Mouse (Mus musculus) liver, postnatal 0 days (tissue): Measurements from ENCODE around the gene Ntn1. TPM values are rescaled to one million over a fixed set of nuclear protein-coding genes. Genes with fewer than 3 reads are reported as not detected.

Source experiments
- ATAC-seq: fragments of 200-750 bp; cut with Nextera tagmentation; 2 replicates; pipeline ENCODE4 v1.8.0; 2017; ENCODE audit warnings: mild to moderate bottlenecking, moderate library complexity
- DNase-seq: peaks from one replicate; pipeline ENCODE4 v3.0.0-alpha.2; 2016
- H3K27ac ChIP-seq: fragments of 300-500 bp; sonication (generic); 2 replicates; pipeline ENCODE4 v1.5.1; 2014; ENCODE audit warnings: antibody characterized with exemption, moderate library complexity, mild to moderate bottlenecking, low read depth
- H3K27me3 ChIP-seq: fragments of 300-500 bp; sonication (generic); 2 replicates; pipeline ENCODE4 v1.6.1; 2014; ENCODE audit warnings: low read length, control low read depth, mixed read lengths; ENCODE audit not compliant: insufficient read depth
- H3K36me3 ChIP-seq: fragments of 300-500 bp; sonication (generic); replicated peaks from 2 replicates; pipeline ENCODE4 v1.6.1; 2014; ENCODE audit warnings: mild to moderate bottlenecking, control low read depth, low read length, moderate library complexity, mixed read lengths; ENCODE audit not compliant: insufficient read depth
- H3K4me1 ChIP-seq: fragments of 300-500 bp; sonication (generic); 2 replicates; pipeline ENCODE4 v1.6.1; 2014; ENCODE audit warnings: antibody characterized with exemption, mild to moderate bottlenecking, control low read depth; ENCODE audit not compliant: insufficient read depth
- H3K4me2 ChIP-seq: fragments of 300-500 bp; sonication (generic); 2 replicates; pipeline ENCODE4 v1.6.1; 2014; ENCODE audit warnings: low read depth, mild to moderate bottlenecking, low read length, moderate library complexity, mixed read lengths
- H3K4me3 ChIP-seq: fragments of 300-500 bp; sonication (generic); 2 replicates; pipeline ENCODE4 v1.5.1; 2014; ENCODE audit warnings: low read depth, low read length
- H3K9ac ChIP-seq: fragments of 300-500 bp; sonication (generic); replicated peaks from 2 replicates; pipeline ENCODE4 v1.6.1; 2014; ENCODE audit warnings: mild to moderate bottlenecking, moderate library complexity
- H3K9me3 ChIP-seq: fragments of 300-500 bp; sonication (generic); 2 replicates; pipeline ENCODE4 v1.6.1; 2016; ENCODE audit warnings: mild to moderate bottlenecking, control low read depth, low read length, mixed read lengths
- CTCF ChIP-seq: sonication (generic); IDR thresholded peaks from 2 replicates; pipeline ENCODE4 v1.5.1; 2016; ENCODE audit warnings: antibody characterized with exemption, low read depth
- EP300 ChIP-seq: IDR thresholded peaks from 2 replicates; pipeline ENCODE4 v1.6.1; 2016; ENCODE audit warnings: antibody characterized with exemption, low read depth, mild to moderate bottlenecking
- WGBS: fragments of 180-500 bp; shearing (Covaris S2); extraction: QIAGEN DNeasy Blood & Tissue Kit; methylation state at CpG from one replicate; pipeline ENCODE4 v1.1.7; 2014; ENCODE audit not compliant: insufficient replicate concordance; 5-methylcytosine and 5-hydroxymethylcytosine counted together
- polyA plus RNA-seq: library from polyadenylated mRNA; unstranded; fragments of >200 nt; fragmentation: Nextera tagmentation; extraction: Ambion mirVana; gene quantifications from 2 replicates; pipeline ENCODE4 v1.2.1, GENCODE M21; 2015

The Ntn1 gene
- polyA plus RNA-seq, 1 experiment from 2014 or later, result 0.76 TPM

DNA sequence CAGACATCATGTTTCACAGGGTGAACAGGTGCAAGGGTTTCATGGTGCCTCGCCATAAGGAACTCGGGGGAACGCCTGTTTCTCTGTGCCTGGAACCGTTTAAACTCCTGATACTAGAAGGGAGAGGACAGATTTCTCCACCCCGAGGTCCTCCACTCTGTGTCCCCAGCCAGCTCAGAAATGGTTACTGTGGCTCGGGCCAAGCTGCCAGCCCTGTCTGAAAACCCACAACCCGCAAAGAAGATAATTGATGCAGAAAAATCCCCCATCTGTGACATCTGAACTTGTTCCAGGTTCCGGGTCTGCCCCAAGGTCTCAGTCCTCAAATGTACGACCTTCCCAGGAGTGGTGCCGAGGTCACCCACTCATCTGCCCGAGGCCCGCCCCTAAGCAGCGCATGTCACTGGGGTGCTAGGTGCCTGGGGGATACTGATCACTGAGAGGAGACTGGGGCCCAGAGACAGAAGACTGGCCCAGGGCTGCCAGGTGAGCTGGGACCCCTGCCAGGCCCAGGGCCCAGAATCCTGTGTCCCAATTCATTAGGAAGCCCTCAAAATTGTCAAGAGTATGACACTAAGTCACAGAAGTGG lies 68.9 kb downstream of the Ntn1 start:
- H3K9ac ChIP-seq, result no peak overlapping the region
- no peak for TF ChIP-seq CTCF
- TF ChIP-seq EP300, result no peak
- H3K27ac ChIP-seq, result no peak overlapping the region
- H3K4me1 ChIP-seq, result no peaks in the 10 kb centered on the region
- no peak overlapping the region for H3K4me3 ChIP-seq
- no peaks in the 10 kb centered on the region for H3K36me3 ChIP-seq
- 76% methylated on average over 13 of the region's 13 CpGs for WGBS
- no peak overlapping the region for H3K4me2 ChIP-seq
- no peaks in the 10 kb centered on the region for H3K9me3 ChIP-seq
- no peak for DNase-seq
- ATAC-seq, result no peak
- no peaks in the 10 kb centered on the region for H3K27me3 ChIP-seq

DNA sequence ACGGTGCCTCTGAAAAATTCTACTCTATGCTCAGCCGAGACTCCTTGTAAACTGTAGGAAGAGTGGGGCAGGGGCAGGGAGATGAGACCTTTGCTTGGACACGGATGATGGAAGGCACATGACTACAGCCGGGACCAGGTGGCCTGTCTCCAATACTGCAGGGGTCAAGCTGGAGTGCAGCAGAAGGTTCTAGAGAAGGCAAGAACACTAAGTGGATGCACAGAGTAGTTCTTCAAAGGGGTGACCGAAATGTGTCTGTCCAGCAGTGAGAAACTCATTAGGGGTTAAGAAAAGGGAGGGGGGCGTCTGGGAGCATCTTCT lies 69.5 kb downstream of the Ntn1 start:
- no peaks in the 10 kb centered on the region for H3K36me3 ChIP-seq
- H3K4me1 ChIP-seq, result no peaks in the 10 kb centered on the region
- TF ChIP-seq CTCF, result no peak
- no peak for TF ChIP-seq EP300
- H3K27me3 ChIP-seq, result no peaks in the 10 kb centered on the region
- no peak overlapping the region for H3K27ac ChIP-seq
- H3K9ac ChIP-seq, result no peak overlapping the region
- no peak overlapping the region for H3K4me3 ChIP-seq
- H3K9me3 ChIP-seq, result no peaks in the 10 kb centered on the region
- 70% methylated on average over 6 of the region's 6 CpGs for WGBS
- no peak for DNase-seq
- no peak for ATAC-seq
- no peak overlapping the region for H3K4me2 ChIP-seq

DNA sequence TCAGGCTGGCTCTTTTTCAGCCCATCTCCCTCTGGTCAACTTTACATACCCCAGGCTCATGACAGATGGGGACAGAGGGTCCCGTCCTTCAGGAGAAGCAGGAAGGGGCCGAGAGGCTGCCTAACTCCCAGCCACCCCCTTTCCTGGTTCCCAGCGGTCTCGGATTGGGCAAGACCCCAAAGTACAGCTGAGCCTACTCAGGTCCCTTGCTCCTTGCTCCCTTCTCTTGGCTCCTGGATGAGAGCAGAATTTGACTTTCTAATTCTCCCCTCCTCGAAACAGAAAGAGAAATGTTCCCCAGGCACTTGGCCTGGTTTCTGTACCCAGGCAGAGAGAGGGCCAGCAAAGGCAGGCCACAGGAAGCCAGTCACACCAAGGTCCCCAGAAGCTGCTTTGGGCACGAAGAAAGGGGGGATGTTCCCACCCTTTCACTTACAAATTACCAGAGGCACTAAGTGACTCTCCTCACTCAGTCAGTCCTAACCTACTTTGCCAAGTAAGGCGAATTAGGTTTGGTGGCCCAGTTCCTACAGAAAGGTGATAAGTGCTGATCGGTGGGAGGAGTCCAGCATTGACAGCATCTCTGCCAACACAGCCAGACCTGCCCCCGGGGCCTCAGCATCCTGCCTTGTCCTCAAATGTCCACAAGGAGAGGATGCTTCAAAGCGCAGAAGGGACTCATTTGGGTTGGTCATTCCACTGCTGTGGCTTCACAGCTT lies 70.1 kb downstream of the Ntn1 start:
- H3K4me2 ChIP-seq, result no peak overlapping the region
- TF ChIP-seq CTCF, result no peak
- TF ChIP-seq EP300, result no peak
- no peaks in the 10 kb centered on the region for H3K36me3 ChIP-seq
- no peak for DNase-seq
- no peaks in the 10 kb centered on the region for H3K9me3 ChIP-seq
- no peaks in the 10 kb centered on the region for H3K27me3 ChIP-seq
- no peak overlapping the region for H3K4me3 ChIP-seq
- no peaks in the 10 kb centered on the region for H3K4me1 ChIP-seq
- ATAC-seq, result no peak
- H3K9ac ChIP-seq, result no peak overlapping the region
- H3K27ac ChIP-seq, result no peak overlapping the region
- WGBS, result 46% methylated on average over 10 of the region's 10 CpGs

DNA sequence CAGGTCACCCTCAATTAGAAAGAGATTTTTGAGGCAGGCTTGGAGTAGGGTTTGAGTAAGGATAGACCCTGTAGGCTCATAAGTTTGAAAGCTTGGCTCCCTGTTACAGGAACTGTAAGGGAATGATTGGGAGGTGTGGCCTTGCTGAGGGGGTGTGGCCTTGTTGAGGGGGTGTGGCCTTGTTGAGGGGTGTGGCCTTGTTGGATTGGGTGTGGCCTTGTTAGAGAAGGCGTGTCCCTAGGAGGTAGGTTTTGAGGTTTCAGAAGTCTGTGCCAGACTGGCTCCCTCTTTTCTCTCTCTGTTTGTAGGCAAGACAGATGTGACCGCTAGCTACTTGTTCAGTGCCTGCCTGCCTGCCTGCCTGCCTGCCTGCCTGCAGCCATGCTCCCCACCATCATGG lies 75.8 kb downstream of the Ntn1 start:
- no peaks in the 10 kb centered on the region for H3K9me3 ChIP-seq
- no peaks in the 10 kb centered on the region for H3K36me3 ChIP-seq
- TF ChIP-seq CTCF, result no peak
- WGBS, result 87% methylated on average over 2 of the region's 2 CpGs
- no peak for DNase-seq
- ATAC-seq, result no peak
- no peak overlapping the region for H3K4me3 ChIP-seq
- no peak overlapping the region for H3K27ac ChIP-seq
- no peaks in the 10 kb centered on the region for H3K27me3 ChIP-seq
- H3K4me2 ChIP-seq, result no peak overlapping the region
- H3K9ac ChIP-seq, result no peak overlapping the region
- no peaks in the 10 kb centered on the region for H3K4me1 ChIP-seq

DNA sequence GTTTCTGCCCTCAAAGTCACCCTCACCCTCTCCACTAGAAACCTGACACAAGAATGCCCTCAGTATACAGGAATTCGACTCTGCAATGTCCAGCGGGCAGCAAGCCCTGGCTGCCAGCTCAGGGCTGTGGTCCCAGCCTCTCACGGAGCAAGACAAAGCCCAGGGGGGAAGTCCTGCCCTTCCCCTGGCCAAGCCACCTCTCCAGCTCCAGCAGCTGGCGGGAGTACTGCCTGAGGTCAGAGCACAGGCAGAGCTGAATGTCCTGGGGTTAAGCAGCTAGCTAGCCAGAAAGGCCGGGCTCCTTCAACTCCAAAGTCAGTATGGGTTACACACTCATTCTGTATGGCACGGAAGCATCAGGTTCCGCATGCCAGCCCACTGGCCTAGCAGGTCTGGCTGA lies 79.2 kb downstream of the Ntn1 start:
- H3K4me3 ChIP-seq, result no peak overlapping the region
- DNase-seq (no peak), ATAC-seq (no peak)
- H3K4me2 ChIP-seq, result no peak overlapping the region
- TF ChIP-seq CTCF (no peak), EP300 (no peak)
- H3K9me3 ChIP-seq, result no peaks in the 10 kb centered on the region
- H3K4me1 ChIP-seq, result no peaks in the 10 kb centered on the region
- H3K36me3 ChIP-seq, result no peaks in the 10 kb centered on the region
- no peak overlapping the region for H3K9ac ChIP-seq
- WGBS, result 65% methylated on average over 7 of the region's 7 CpGs
- no peaks in the 10 kb centered on the region for H3K27me3 ChIP-seq
- H3K27ac ChIP-seq, result no peak overlapping the region

DNA sequence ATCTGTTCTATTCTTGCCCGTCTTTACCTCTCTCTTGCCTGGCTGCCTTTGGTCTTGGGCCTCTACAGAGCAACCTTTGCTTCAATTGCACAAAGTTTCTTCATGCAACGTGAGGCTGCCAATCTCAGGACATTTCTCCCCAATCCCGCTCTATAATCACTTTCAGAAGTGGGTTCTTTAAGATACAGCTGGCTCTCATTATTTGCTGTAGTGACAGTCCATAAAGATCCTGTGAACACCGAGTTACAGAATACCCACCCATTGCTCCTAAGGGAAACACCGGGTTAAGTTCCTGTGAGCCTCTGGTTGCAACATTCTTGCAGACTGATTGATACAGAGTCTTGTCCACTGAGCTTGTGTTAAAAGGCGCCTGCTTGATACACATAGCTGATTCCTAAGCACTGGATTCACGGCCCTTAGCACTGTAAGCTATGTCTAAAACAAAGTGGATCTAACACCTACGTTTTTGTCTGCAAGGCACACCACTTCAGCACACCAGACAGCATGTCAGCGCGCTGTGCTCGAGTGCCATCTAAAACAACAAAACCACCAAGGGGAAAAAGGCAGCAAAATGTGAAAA lies 85.0 kb downstream of the Ntn1 start:
- H3K36me3 ChIP-seq, result no peaks in the 10 kb centered on the region
- DNase-seq (no peak), ATAC-seq (no peak)
- no peaks in the 10 kb centered on the region for H3K27me3 ChIP-seq
- no peaks in the 10 kb centered on the region for H3K4me1 ChIP-seq
- no peak for TF ChIP-seq CTCF
- no peak for TF ChIP-seq EP300
- 77% methylated on average over 11 of the region's 11 CpGs for WGBS
- H3K4me3 ChIP-seq, result no peak overlapping the region
- no peak overlapping the region for H3K27ac ChIP-seq
- no peak overlapping the region for H3K4me2 ChIP-seq
- no peak overlapping the region for H3K9ac ChIP-seq
- H3K9me3 ChIP-seq, result no peaks in the 10 kb centered on the region
